Mouse (Mus musculus) intestine, postnatal 0 days (tissue): ENCODE measurements around the gene Ssrp1. TPM values are rescaled to one million over a fixed set of nuclear protein-coding genes. Genes with fewer than 3 reads are reported as not detected.

ENCODE experiments used
- ATAC-seq: fragments of 200-750 bp; cut with Nextera tagmentation; 2 replicates; pipeline ENCODE4 v1.8.0; 2017; ENCODE audit warnings: mild to moderate bottlenecking, moderate TSS enrichment, moderate library complexity
- H3K27ac ChIP-seq: fragments of 300-500 bp; sonication (generic); 2 replicates; pipeline ENCODE4 v1.5.1; 2014; ENCODE audit warnings: mild to moderate bottlenecking, low read depth, low read length, moderate library complexity
- H3K27me3 ChIP-seq: fragments of 300-500 bp; sonication (generic); replicated peaks from 2 replicates; pipeline ENCODE4 v1.6.1; 2014; ENCODE audit warnings: low read length, mixed read lengths; ENCODE audit not compliant: control insufficient read depth, insufficient read depth
- H3K36me3 ChIP-seq: fragments of 300-500 bp; sonication (generic); 2 replicates; pipeline ENCODE4 v1.6.1; 2014; ENCODE audit warnings: mild to moderate bottlenecking, moderate library complexity; ENCODE audit not compliant: control insufficient read depth, insufficient read depth
- H3K4me1 ChIP-seq: fragments of 300-500 bp; sonication (generic); replicated peaks from 2 replicates; pipeline ENCODE4 v1.6.1; 2014; ENCODE audit warnings: antibody characterized with exemption, low read length, mixed read lengths; ENCODE audit not compliant: control insufficient read depth, insufficient read depth
- H3K4me2 ChIP-seq: fragments of 300-500 bp; sonication (generic); replicated peaks from 2 replicates; pipeline ENCODE4 v1.6.1; 2014; ENCODE audit warnings: low read depth, mild to moderate bottlenecking, moderate library complexity
- H3K4me3 ChIP-seq: fragments of 300-500 bp; sonication (generic); 2 replicates; pipeline ENCODE4 v1.5.1; 2014; ENCODE audit warnings: low read depth, low read length
- H3K9ac ChIP-seq: fragments of 300-500 bp; sonication (generic); 2 replicates; pipeline ENCODE4 v1.6.1; 2014; ENCODE audit warnings: mild to moderate bottlenecking, low read depth, low read length
- H3K9me3 ChIP-seq: fragments of 300-500 bp; sonication (generic); 2 replicates; pipeline ENCODE4 v1.6.1; 2016; ENCODE audit warnings: mixed run types; ENCODE audit not compliant: control insufficient read depth
- CTCF ChIP-seq: sonication (generic); IDR thresholded peaks from 2 replicates; pipeline ENCODE4 v1.5.1; 2016; ENCODE audit warnings: low read depth, mild to moderate bottlenecking, control low read depth, antibody characterized with exemption, moderate library complexity
- WGBS: fragments of 180-500 bp; shearing (Covaris S2); extraction: QIAGEN DNeasy Blood & Tissue Kit; methylation state at CpG from one replicate; pipeline ENCODE4 v1.1.7; 2014; 5-methylcytosine and 5-hydroxymethylcytosine counted together
- polyA plus RNA-seq: library from polyadenylated mRNA; unstranded; fragments of >200 nt; fragmentation: Nextera tagmentation; extraction: Ambion mirVana; gene quantifications from 2 replicates; pipeline ENCODE4 v1.2.1, GENCODE M21; 2015

Gene Ssrp1
- polyA plus RNA-seq, 1 experiment from 2014 or later: 71.9 TPM

GRCm38 (mm10) chr2:85088716-85089646 is 51.9 kb downstream of the Ssrp1 start:
- WGBS: 55% methylated on average over 11 of the region's 11 CpGs
- ATAC-seq: no peak

GRCm38 (mm10) chr2:85091325-85091724 is 54.3 kb downstream of the Ssrp1 start:
- Histone ChIP-seq H3K27ac (no peak overlapping the region), H3K27me3 (no peaks in the 10 kb centered on the region), H3K4me3 (no peak overlapping the region), H3K36me3 (no peaks in the 10 kb centered on the region), H3K9ac (no peak overlapping the region), H3K4me1 (no peaks in the 10 kb centered on the region), H3K9me3 (no peaks in the 10 kb centered on the region), H3K4me2 (no peak overlapping the region)
- 94% methylated on average over 4 of the region's 4 CpGs for WGBS
- no peak for TF ChIP-seq CTCF
- ATAC-seq: no peak

More at GRCm38 (mm10) chr2:85088716-85089646, 51.9 kb downstream of the Ssrp1 start:
- Histone ChIP-seq H3K36me3 (no peaks in the 10 kb centered on the region), H3K9me3 (no peaks in the 10 kb centered on the region), H3K9ac (no peak overlapping the region), H3K4me2 (no peak overlapping the region), H3K27ac (no peak overlapping the region), H3K27me3 (no peaks in the 10 kb centered on the region), H3K4me3 (no peak overlapping the region), H3K4me1 (no peaks in the 10 kb centered on the region)
- no peak for TF ChIP-seq CTCF

DNA sequence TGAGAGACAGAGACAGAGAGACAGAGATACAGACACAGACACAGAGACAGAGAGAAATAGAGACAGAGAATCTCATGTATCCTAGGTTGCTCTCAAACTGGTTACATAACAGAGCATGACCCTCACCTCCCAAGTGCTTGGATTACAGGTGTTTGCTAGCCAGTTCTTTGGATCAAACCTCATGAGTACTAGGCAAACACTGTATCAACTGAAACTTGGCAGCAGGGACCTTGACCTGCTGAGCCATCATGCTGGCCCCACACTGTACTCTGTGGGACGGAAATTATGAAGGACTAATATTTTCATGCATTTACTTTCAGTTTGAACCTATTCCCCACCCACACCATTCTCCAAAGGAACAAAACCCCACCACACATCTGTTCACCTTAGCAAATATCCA is 56.3 kb downstream of the Ssrp1 start:
- ATAC-seq: peak; percentile 86
- Histone ChIP-seq H3K9ac (no peak overlapping the region), H3K27ac (peak overlapping the region; percentile 73), H3K4me1 (no peaks in the 10 kb centered on the region), H3K9me3 (no peaks in the 10 kb centered on the region), H3K36me3 (no peaks in the 10 kb centered on the region), H3K4me2 (no peak overlapping the region), H3K4me3 (no peak overlapping the region), H3K27me3 (no peaks in the 10 kb centered on the region)
- WGBS: 42% methylated on average over 1 of the region's 1 CpGs
- no peak for TF ChIP-seq CTCF

GRCm38 (mm10) chr2:85095906-85096305 is 58.9 kb downstream of the Ssrp1 start:
- H3K27ac ChIP-seq: no peak overlapping the region; the same call in 1 of the 2 replicates
- no peaks in the 10 kb centered on the region for H3K9me3 ChIP-seq
- WGBS: 32% methylated on average over 5 of the region's 5 CpGs
- no peak overlapping the region for H3K9ac ChIP-seq
- no peaks in the 10 kb centered on the region for H3K27me3 ChIP-seq
- H3K4me2 ChIP-seq: no peak overlapping the region
- H3K4me1 ChIP-seq: no peaks in the 10 kb centered on the region
- no peak for TF ChIP-seq CTCF
- ATAC-seq: peak; percentile 39
- H3K36me3 ChIP-seq: no peaks in the 10 kb centered on the region
- H3K4me3 ChIP-seq: no peak overlapping the region

Other genes starting within 250 kb of the Ssrp1 start
- gene Ube2l6, start 238.4 kb upstream of the Ssrp1 start, polyA plus RNA-seq: 115 and 117 TPM in 2 replicates
- 0.46 and 0.81 TPM in 2 replicates for gene Smtnl1, start 214.6 kb upstream of the Ssrp1 start, polyA plus RNA-seq
- gene Timm10, start 210.2 kb upstream of the Ssrp1 start, polyA plus RNA-seq: 51.9 and 59.2 TPM in 2 replicates
- 3.6 and 4.1 TPM in 2 replicates for gene Slc43a1, start 198.4 kb upstream of the Ssrp1 start, polyA plus RNA-seq
- 0.98 and 1.0 TPM in 2 replicates for gene Rtn4rl2, start 150.5 kb upstream of the Ssrp1 start, polyA plus RNA-seq
- gene Slc43a3, start 100.7 kb upstream of the Ssrp1 start, polyA plus RNA-seq: 42.5 and 48.0 TPM in 2 replicates
- gene Prg2, start 56.8 kb upstream of the Ssrp1 start, polyA plus RNA-seq: not detected in 2 replicates
- gene Prg3, start 49.0 kb upstream of the Ssrp1 start, polyA plus RNA-seq: not detected in 2 replicates
- gene P2rx3, start 228 bp downstream of the Ssrp1 start, polyA plus RNA-seq: 0.18 and 0.26 TPM in 2 replicates
- 18.0 and 19.5 TPM in 2 replicates for gene Tnks1bp1, start 10.8 kb downstream of the Ssrp1 start, polyA plus RNA-seq
- gene Aplnr, start 99.0 kb downstream of the Ssrp1 start, polyA plus RNA-seq: 22.9 and 26.6 TPM in 2 replicates
- 1.4 TPM in 2 replicates for gene Lrrc55, start 160.0 kb downstream of the Ssrp1 start, polyA plus RNA-seq